In the genomic region with DNA sequence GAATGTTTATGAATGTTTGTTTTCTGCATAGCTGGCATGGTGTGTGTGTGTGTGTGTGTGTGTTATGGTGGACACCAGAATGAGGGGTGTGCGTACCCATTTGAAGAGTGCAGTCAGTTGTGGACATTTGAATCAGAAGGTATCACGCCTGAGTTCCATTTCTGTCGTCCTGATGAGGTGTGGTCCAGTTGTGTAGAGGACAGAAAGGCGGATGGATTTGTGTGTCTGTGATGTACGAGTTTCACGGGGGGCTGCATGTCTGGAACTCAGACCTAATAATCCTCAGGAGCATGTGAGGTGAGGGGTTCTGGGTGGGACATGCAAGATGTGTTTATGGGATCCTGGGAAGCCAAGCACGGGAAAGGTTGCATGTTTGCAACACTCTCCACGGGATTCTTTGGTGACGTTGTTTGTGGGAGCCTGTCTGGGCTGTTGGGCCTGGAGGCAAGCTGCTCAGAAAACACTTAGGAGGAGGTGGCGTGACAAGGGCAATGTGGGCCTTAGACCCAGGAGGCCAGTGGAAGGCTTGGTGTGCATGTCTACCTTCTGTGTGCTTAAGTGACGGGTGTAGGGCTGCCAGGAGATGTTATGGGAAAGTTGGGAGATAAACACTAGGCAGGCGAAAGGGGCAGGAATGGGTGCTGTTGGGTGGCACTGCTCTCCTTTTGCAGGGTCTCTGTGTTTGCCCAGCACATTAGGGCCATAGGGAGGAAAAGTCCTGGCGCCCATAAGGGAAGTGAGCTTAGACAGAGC, we compare ENCODE assay signal across 9 mouse cellular contexts. TPM values are rescaled to one million over a fixed set of nuclear protein-coding genes. Genes with fewer than 3 reads are reported as not detected.
DNase-seq lines count a peak whose midpoint lies in the region; ATAC-seq and TF ChIP-seq lines count a peak whose summit lies in the region.
"Had no signal": no experiment of that assay in that cellular context is flagged by ENCODE, and none has a peak within 500 bp of the region (broad histone marks: within the 10 kb centered on the region; RNA-seq: fewer than 3 reads in every experiment).

No protein-coding gene starts in this region.

- H3K4me1 ChIP-seq in embryonic facial prominence, embryonic 12.5 days, result peaks cover 14% of the 10 kb centered on the region
- peaks cover 11% of the 10 kb centered on the region; the same call in 1 of the 2 replicates for H3K4me1 ChIP-seq in hindbrain, postnatal 0 days (ENCODE audit: insufficient read depth, low read length)
- peaks cover 13% of the 10 kb centered on the region; the same call in 1 of the 2 replicates for H3K4me1 ChIP-seq in lung, postnatal 0 days (ENCODE audit: insufficient read depth, low read depth, low read length)

- TF ChIP-seq EP300 in lung, postnatal 0 days (IDR thresholded peaks at IDR 0.05), result no peak; the same call in 1 of the 2 replicates

- H3K27me3 ChIP-seq in embryonic facial prominence, embryonic 12.5 days, result no peaks in the 10 kb centered on the region
- H3K27me3 ChIP-seq in hindbrain, postnatal 0 days (ENCODE audit: insufficient read depth, low read length), result no peaks in the 10 kb centered on the region
- H3K27me3 ChIP-seq in lung, postnatal 0 days (replicated peaks; ENCODE audit: insufficient read depth, low read length), result no peaks in the 10 kb centered on the region

- no peak for ATAC-seq in embryonic facial prominence, embryonic 12.5 days (ENCODE audit: insufficient number of reproducible peaks, insufficient read depth, low FRiP score, low TSS enrichment)
- no peak for ATAC-seq in hindbrain, postnatal 0 days
- ATAC-seq in lung, postnatal 0 days, result 0 out of 2 replicates have a peak, but pooled peaks have one; percentile 12
- no peak for ATAC-seq in granulocyte monocyte progenitor cell, adult 5-6 weeks (replicated peaks; ENCODE audit: poor library complexity, severe bottlenecking)

- H3K4me2 ChIP-seq in embryonic facial prominence, embryonic 12.5 days (replicated peaks), result peak overlapping the region; percentile 72
- peak overlapping the region; percentile 74 for H3K4me2 ChIP-seq in hindbrain, postnatal 0 days (ENCODE audit: low read depth, low read length)
- H3K4me2 ChIP-seq in lung, postnatal 0 days (replicated peaks; ENCODE audit: low read depth, low read length), result peak overlapping the region; percentile 57

- H3K27ac ChIP-seq in embryonic facial prominence, embryonic 12.5 days, result no peak overlapping the region; the same call in 1 of the 2 replicates
- H3K27ac ChIP-seq in hindbrain, postnatal 0 days, result peak overlapping the region; percentile 96
- H3K27ac ChIP-seq in lung, postnatal 0 days (ENCODE audit: low read length), result peak overlapping the region; percentile 99

- peak; percentile 49 for DNase-seq in cerebellum, adult 11-12 months
- no peak for DNase-seq in cerebellum, postnatal 14 days
- DNase-seq in hindbrain, postnatal 0 days (ENCODE audit: low spot score), result no peak
- DNase-seq in lung, postnatal 0 days (ENCODE audit: low spot score), result peak; percentile 44
- no peak for DNase-seq in natural killer cell, adult 2 months (ENCODE audit: low spot score in 2 of 2)
- no peak for DNase-seq in T-cell, adult 2 months (ENCODE audit: low spot score)

- TF ChIP-seq CTCF in hindbrain, postnatal 0 days (IDR thresholded peaks at IDR 0.05; ENCODE audit: low read depth), result no peak
- no peak for TF ChIP-seq CTCF in lung, postnatal 0 days (IDR thresholded peaks at IDR 0.05)

- 58% methylated on average over 13 of the region's 13 CpGs for WGBS in embryonic facial prominence, embryonic 12.5 days
- 58% methylated on average over 13 of the region's 13 CpGs for WGBS in hindbrain, postnatal 0 days
- 42% methylated on average over 13 of the region's 13 CpGs for WGBS in lung, postnatal 0 days

- no peaks in the 10 kb centered on the region for H3K36me3 ChIP-seq in embryonic facial prominence, embryonic 12.5 days
- H3K36me3 ChIP-seq in hindbrain, postnatal 0 days (ENCODE audit: insufficient read depth, low read length), result no peaks in the 10 kb centered on the region
- no peaks in the 10 kb centered on the region for H3K36me3 ChIP-seq in lung, postnatal 0 days (ENCODE audit: insufficient read depth, low read length)

- H3K9me3 ChIP-seq in embryonic facial prominence, embryonic 12.5 days, result no peaks in the 10 kb centered on the region
- H3K9me3 ChIP-seq in hindbrain, postnatal 0 days (ENCODE audit: low read length), result no peaks in the 10 kb centered on the region
- H3K9me3 ChIP-seq in lung, postnatal 0 days (ENCODE audit: low read length), result no peaks in the 10 kb centered on the region

- H3K9ac ChIP-seq in embryonic facial prominence, embryonic 12.5 days, result peak overlapping the region; percentile 95
- peak overlapping the region; percentile 99 for H3K9ac ChIP-seq in hindbrain, postnatal 0 days (replicated peaks; ENCODE audit: low read length)
- H3K9ac ChIP-seq in lung, postnatal 0 days (replicated peaks; ENCODE audit: low read depth), result peak overlapping the region; percentile 99

- H3K4me3 ChIP-seq in embryonic facial prominence, embryonic 12.5 days, result peak overlapping the region; percentile 93
- H3K4me3 ChIP-seq in hindbrain, postnatal 0 days (ENCODE audit: low read length), result peak overlapping the region; percentile 96
- peak overlapping the region; percentile 97 for H3K4me3 ChIP-seq in lung, postnatal 0 days (ENCODE audit: low read depth, low read length)

RNA-seq across cellular contexts. Expression of a gene that starts 1.3 kb away (rescaled TPM):
- 2.1 and 2.4 TPM in 2 replicates for polyA plus RNA-seq in embryonic facial prominence, embryonic 12.5 days (2016; fragmentation: Nextera tagmentation; extraction: Ambion mirVana)
- total RNA-seq in hindbrain, postnatal 0 days (2014; rRNA removed), result 39.2 and 39.9 TPM in 2 replicates
- 4.6 and 4.9 TPM in 2 replicates for polyA plus RNA-seq in hindbrain, postnatal 0 days (2015; fragmentation: Nextera tagmentation; extraction: Ambion mirVana)
- polyA plus RNA-seq in lung, postnatal 0 days (2015; fragmentation: Nextera tagmentation; extraction: Ambion mirVana), result 6.6 and 7.6 TPM in 2 replicates
- total RNA-seq in granulocyte monocyte progenitor cell, adult 5-6 weeks (2014; fragmentation: Nextera tagmentation), result 1.8 and 2.1 TPM in 2 replicates
- 0.26 and 0.43 TPM in 2 replicates for total RNA-seq in granulocyte monocyte progenitor cell, adult 5-6 weeks (2017)

RNA-seq across cellular contexts. Expression of a gene that starts 5.3 kb away (rescaled TPM):
- polyA plus RNA-seq in embryonic facial prominence, embryonic 12.5 days (2016; fragmentation: Nextera tagmentation; extraction: Ambion mirVana), result not detected in 2 replicates
- total RNA-seq in hindbrain, postnatal 0 days (2014; rRNA removed), result 0.72 TPM in 1 of 2 replicates, not detected in the other
- polyA plus RNA-seq in hindbrain, postnatal 0 days (2015; fragmentation: Nextera tagmentation; extraction: Ambion mirVana), result 0.11 and 0.15 TPM in 2 replicates
- 1.0 TPM in 2 replicates for polyA plus RNA-seq in lung, postnatal 0 days (2015; fragmentation: Nextera tagmentation; extraction: Ambion mirVana)
- total RNA-seq in granulocyte monocyte progenitor cell, adult 5-6 weeks (2014; fragmentation: Nextera tagmentation), result not detected in 2 replicates
- total RNA-seq in granulocyte monocyte progenitor cell, adult 5-6 weeks (2017), result not detected in 2 replicates
- total RNA-seq: common myeloid progenitor, adult 5-6 weeks had no signal

RNA-seq across cellular contexts. Expression of a gene that starts 8.6 kb away (rescaled TPM):
- polyA plus RNA-seq in embryonic facial prominence, embryonic 12.5 days (2016; fragmentation: Nextera tagmentation; extraction: Ambion mirVana), result 27.9 and 32.7 TPM in 2 replicates
- 18.3 and 18.8 TPM in 2 replicates for total RNA-seq in hindbrain, postnatal 0 days (2014; rRNA removed)
- 9.1 and 10.5 TPM in 2 replicates for polyA plus RNA-seq in hindbrain, postnatal 0 days (2015; fragmentation: Nextera tagmentation; extraction: Ambion mirVana)
- polyA plus RNA-seq in lung, postnatal 0 days (2015; fragmentation: Nextera tagmentation; extraction: Ambion mirVana), result 14.0 and 15.3 TPM in 2 replicates
- total RNA-seq in granulocyte monocyte progenitor cell, adult 5-6 weeks (2014; fragmentation: Nextera tagmentation), result 153 and 165 TPM in 2 replicates
- total RNA-seq in granulocyte monocyte progenitor cell, adult 5-6 weeks (2017), result 30.2 and 38.5 TPM in 2 replicates

RNA-seq across cellular contexts. Expression of a gene that starts 28.7 kb away (rescaled TPM):
- 11.1 and 11.9 TPM in 2 replicates for polyA plus RNA-seq in embryonic facial prominence, embryonic 12.5 days (2016; fragmentation: Nextera tagmentation; extraction: Ambion mirVana)
- total RNA-seq in hindbrain, postnatal 0 days (2014; rRNA removed), result 1.5 TPM in 1 of 2 replicates, not detected in the other
- 0.85 and 1.5 TPM in 2 replicates for polyA plus RNA-seq in hindbrain, postnatal 0 days (2015; fragmentation: Nextera tagmentation; extraction: Ambion mirVana)
- polyA plus RNA-seq in lung, postnatal 0 days (2015; fragmentation: Nextera tagmentation; extraction: Ambion mirVana), result 15.6 and 16.2 TPM in 2 replicates
- total RNA-seq in granulocyte monocyte progenitor cell, adult 5-6 weeks (2014; fragmentation: Nextera tagmentation), result not detected in 2 replicates
- total RNA-seq in granulocyte monocyte progenitor cell, adult 5-6 weeks (2017), result 0.82 TPM in 1 of 2 replicates, not detected in the other

RNA-seq across cellular contexts. Expression of a gene that starts 34.6 kb away (rescaled TPM):
- polyA plus RNA-seq in embryonic facial prominence, embryonic 12.5 days (2016; fragmentation: Nextera tagmentation; extraction: Ambion mirVana), result 1.7 and 2.2 TPM in 2 replicates
- 19.1 and 19.2 TPM in 2 replicates for total RNA-seq in hindbrain, postnatal 0 days (2014; rRNA removed)
- 3.8 and 4.4 TPM in 2 replicates for polyA plus RNA-seq in hindbrain, postnatal 0 days (2015; fragmentation: Nextera tagmentation; extraction: Ambion mirVana)
- 0.57 and 0.95 TPM in 2 replicates for polyA plus RNA-seq in lung, postnatal 0 days (2015; fragmentation: Nextera tagmentation; extraction: Ambion mirVana)
- total RNA-seq in granulocyte monocyte progenitor cell, adult 5-6 weeks (2014; fragmentation: Nextera tagmentation), result 1.6 and 2.9 TPM in 2 replicates
- not detected in 2 replicates for total RNA-seq in granulocyte monocyte progenitor cell, adult 5-6 weeks (2017)

Comparison
In these comparisons a context has a peak if more than half of its experiments do, and no peak if none do; other contexts are left out.
1. DNase-seq: peak in cerebellum, adult 11-12 months (single experiment) and lung, postnatal 0 days (single experiment); none in cerebellum, postnatal 14 days (0 of 2), hindbrain, postnatal 0 days (single experiment), natural killer cell, adult 2 months (0 of 2) and T-cell, adult 2 months (single experiment).
2. Peak in every context shown above with its lines, with median percentiles within 50 percentile points of each other: H3K4me2 ChIP-seq, H3K4me3 ChIP-seq and H3K9ac ChIP-seq.